Mouse (Mus musculus) liver, postnatal 0 days (tissue): ENCODE measurements around the gene 2610318N02Rik. TPM values are rescaled to one million over a fixed set of nuclear protein-coding genes. Genes with fewer than 3 reads are reported as not detected.

Experiments
- ATAC-seq: fragments of 200-750 bp; cut with Nextera tagmentation; 2 replicates; pipeline ENCODE4 v1.8.0; 2017; ENCODE audit warnings: mild to moderate bottlenecking, moderate library complexity
- DNase-seq: peaks from one replicate; pipeline ENCODE4 v3.0.0-alpha.2; 2016
- H3K27ac ChIP-seq: fragments of 300-500 bp; sonication (generic); 2 replicates; pipeline ENCODE4 v1.5.1; 2014; ENCODE audit warnings: antibody characterized with exemption, moderate library complexity, mild to moderate bottlenecking, low read depth
- H3K27me3 ChIP-seq: fragments of 300-500 bp; sonication (generic); 2 replicates; pipeline ENCODE4 v1.6.1; 2014; ENCODE audit warnings: low read length, control low read depth, mixed read lengths; ENCODE audit not compliant: insufficient read depth
- H3K36me3 ChIP-seq: fragments of 300-500 bp; sonication (generic); replicated peaks from 2 replicates; pipeline ENCODE4 v1.6.1; 2014; ENCODE audit warnings: mild to moderate bottlenecking, control low read depth, low read length, moderate library complexity, mixed read lengths; ENCODE audit not compliant: insufficient read depth
- H3K4me1 ChIP-seq: fragments of 300-500 bp; sonication (generic); 2 replicates; pipeline ENCODE4 v1.6.1; 2014; ENCODE audit warnings: antibody characterized with exemption, mild to moderate bottlenecking, control low read depth; ENCODE audit not compliant: insufficient read depth
- H3K4me2 ChIP-seq: fragments of 300-500 bp; sonication (generic); 2 replicates; pipeline ENCODE4 v1.6.1; 2014; ENCODE audit warnings: low read depth, mild to moderate bottlenecking, low read length, moderate library complexity, mixed read lengths
- H3K4me3 ChIP-seq: fragments of 300-500 bp; sonication (generic); 2 replicates; pipeline ENCODE4 v1.5.1; 2014; ENCODE audit warnings: low read depth, low read length
- H3K9ac ChIP-seq: fragments of 300-500 bp; sonication (generic); replicated peaks from 2 replicates; pipeline ENCODE4 v1.6.1; 2014; ENCODE audit warnings: mild to moderate bottlenecking, moderate library complexity
- H3K9me3 ChIP-seq: fragments of 300-500 bp; sonication (generic); 2 replicates; pipeline ENCODE4 v1.6.1; 2016; ENCODE audit warnings: mild to moderate bottlenecking, control low read depth, low read length, mixed read lengths
- CTCF ChIP-seq: sonication (generic); IDR thresholded peaks from 2 replicates; pipeline ENCODE4 v1.5.1; 2016; ENCODE audit warnings: antibody characterized with exemption, low read depth
- EP300 ChIP-seq: IDR thresholded peaks from 2 replicates; pipeline ENCODE4 v1.6.1; 2016; ENCODE audit warnings: antibody characterized with exemption, low read depth, mild to moderate bottlenecking
- WGBS: fragments of 180-500 bp; shearing (Covaris S2); extraction: QIAGEN DNeasy Blood & Tissue Kit; methylation state at CpG from one replicate; pipeline ENCODE4 v1.1.7; 2014; ENCODE audit not compliant: insufficient replicate concordance; 5-methylcytosine and 5-hydroxymethylcytosine counted together
- polyA plus RNA-seq: library from polyadenylated mRNA; unstranded; fragments of >200 nt; fragmentation: Nextera tagmentation; extraction: Ambion mirVana; gene quantifications from 2 replicates; pipeline ENCODE4 v1.2.1, GENCODE M21; 2015

The 2610318N02Rik gene
- polyA plus RNA-seq, 1 experiment from 2014 or later, result 5.2 TPM

- no peak for TF ChIP-seq EP300
- TF ChIP-seq CTCF, result no peak
- Histone ChIP-seq H3K9ac (no peak overlapping the region), H3K27ac (no peak overlapping the region)
Measured at GRCm38 (mm10) chr16:17150520-17151258, 25.7 kb upstream of the 2610318N02Rik start.

DNA sequence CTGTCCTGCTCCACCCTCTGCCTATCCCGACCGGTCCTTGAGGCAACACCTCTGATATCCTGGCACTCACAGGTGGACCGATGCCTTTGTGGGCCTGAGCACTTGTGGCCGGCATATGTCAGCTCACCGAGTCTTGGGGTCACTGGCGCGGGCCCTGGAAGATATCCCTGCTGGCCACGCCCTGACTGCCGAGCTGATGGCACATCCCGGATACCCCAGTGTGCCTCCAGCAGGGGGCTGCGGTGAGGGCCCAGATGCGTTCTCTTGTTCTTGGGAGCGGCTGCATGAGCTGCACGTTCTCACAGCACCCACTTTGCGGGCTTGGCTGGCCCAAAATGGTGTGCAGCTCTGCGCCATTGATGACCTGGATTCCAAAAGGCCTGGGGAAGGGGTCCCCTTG, 23.1 kb upstream of the 2610318N02Rik start:
- Histone ChIP-seq H3K4me1 (peaks cover 15% of the 10 kb centered on the region), H3K9ac (no peak overlapping the region), H3K9me3 (no peaks in the 10 kb centered on the region), H3K36me3 (no peaks in the 10 kb centered on the region; the same call in 1 of the 2 replicates), H3K4me3 (peak overlapping the region; percentile 58), H3K4me2 (peak overlapping the region; percentile 99), H3K27ac (no peak overlapping the region), H3K27me3 (no peaks in the 10 kb centered on the region)
- DNase-seq, result peak; percentile 55
- peak; percentile 38 for ATAC-seq
- WGBS, result 7% methylated on average over 16 of the region's 16 CpGs
- peak; percentile 52 for TF ChIP-seq CTCF
- TF ChIP-seq EP300, result no peak

More at GRCm38 (mm10) chr16:17150520-17151258, 25.7 kb upstream of the 2610318N02Rik start:
- ATAC-seq, result no peak
- peaks cover 15% of the 10 kb centered on the region for H3K4me1 ChIP-seq
- DNase-seq, result no peak
- peaks cover 17% of the 10 kb centered on the region for H3K36me3 ChIP-seq
- WGBS, result 78% methylated on average over 7 of the region's 7 CpGs
- H3K9me3 ChIP-seq, result no peaks in the 10 kb centered on the region
- no peaks in the 10 kb centered on the region for H3K27me3 ChIP-seq
- no peak overlapping the region for H3K4me2 ChIP-seq
- H3K4me3 ChIP-seq, result no peak overlapping the region

GRCm38 (mm10) chr16:17147391-17147929, 22.5 kb upstream of the 2610318N02Rik start:
- H3K27me3 ChIP-seq, result no peaks in the 10 kb centered on the region
- H3K36me3 ChIP-seq, result no peaks in the 10 kb centered on the region
- peak overlapping the region; percentile 58 for H3K4me3 ChIP-seq
- TF ChIP-seq EP300 (no peak), CTCF (no peak)
- DNase-seq (peak; percentile 51), ATAC-seq (peak; percentile 20)
- under 1% methylated on average over 41 of the region's 41 CpGs for WGBS
- peak overlapping the region; percentile 46 for H3K9ac ChIP-seq
- no peaks in the 10 kb centered on the region for H3K9me3 ChIP-seq
- H3K4me2 ChIP-seq, result peak overlapping the region; percentile 99
- no peak overlapping the region for H3K27ac ChIP-seq
- peaks cover 15% of the 10 kb centered on the region for H3K4me1 ChIP-seq

- Histone ChIP-seq H3K27ac (no peak within 1 kb of the TSS), H3K9ac (peak within 1 kb of the TSS; percentile 46), H3K4me3 (peak within 1 kb of the TSS; percentile 58), H3K27me3 (no peaks in the 10 kb centered on the region), H3K36me3 (no peaks in the 10 kb centered on the region), H3K4me2 (peak within 1 kb of the TSS; percentile 99), H3K4me1 (peaks cover 15% of the 10 kb centered on the region), H3K9me3 (no peaks in the 10 kb centered on the region)
- peak; percentile 86 for DNase-seq
- TF ChIP-seq CTCF (peak; percentile 67), EP300 (no peak)
- peak; percentile 86 for ATAC-seq
- WGBS, result under 1% methylated on average over 34 of the region's 34 CpGs
Measured at GRCm38 (mm10) chr16:17146772-17147235, 21.8 kb upstream of the 2610318N02Rik start, which contains the start of gene Ccdc116. TSS of gene Ccdc116 (minus strand) at chr16:17147229.

DNA sequence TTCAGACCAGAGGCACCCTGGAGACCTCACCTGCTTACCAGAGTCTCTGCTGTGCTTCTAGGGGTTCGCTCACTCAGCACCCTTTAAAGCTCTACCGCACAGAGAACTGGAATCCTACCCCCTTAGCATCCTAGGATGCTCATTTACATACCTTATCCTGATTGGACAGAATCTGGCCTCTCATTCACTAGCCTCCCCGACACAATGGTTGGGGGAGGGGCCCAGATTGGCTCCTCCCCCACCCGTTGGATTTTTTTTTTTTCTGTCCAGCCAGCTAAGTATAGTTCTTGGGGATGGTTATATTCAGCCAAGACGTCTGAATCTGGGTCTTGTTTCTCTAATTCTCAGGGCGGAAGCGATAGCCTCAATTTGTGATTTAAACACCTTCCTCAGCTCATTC, 19.4 kb upstream of the 2610318N02Rik start, which contains the start of gene Ydjc:
Gene Ydjc (plus strand): TSS at position 283 of the 400 bp plus-strand sequence.
- DNase-seq (no peak), ATAC-seq (no peak)
- Histone ChIP-seq H3K27me3 (no peaks in the 10 kb centered on the region), H3K4me3 (no peak within 1 kb of the TSS), H3K27ac (no peak within 1 kb of the TSS), H3K9me3 (no peaks in the 10 kb centered on the region), H3K4me1 (peaks cover 15% of the 10 kb centered on the region), H3K36me3 (no peaks in the 10 kb centered on the region), H3K4me2 (no peak within 1 kb of the TSS), H3K9ac (no peak within 1 kb of the TSS)
- 31% methylated on average over 7 of the region's 7 CpGs for WGBS
- no peak for TF ChIP-seq CTCF
- TF ChIP-seq EP300, result no peak

GRCm38 (mm10) chr16:17137355-17137754, 12.4 kb upstream of the 2610318N02Rik start:
- Histone ChIP-seq H3K4me1 (0 out of 2 replicates have a peak, but pooled peaks cover 5% of the 10 kb centered on the region), H3K27ac (no peak overlapping the region), H3K4me3 (no peak overlapping the region), H3K9ac (no peak overlapping the region), H3K36me3 (no peaks in the 10 kb centered on the region), H3K9me3 (no peaks in the 10 kb centered on the region), H3K4me2 (no peak overlapping the region), H3K27me3 (no peaks in the 10 kb centered on the region)
- TF ChIP-seq EP300 (no peak), CTCF (no peak)
- 82% methylated on average over 15 of the region's 15 CpGs for WGBS
- ATAC-seq (no peak), DNase-seq (no peak)
